Mouse (Mus musculus) liver, postnatal 0 days (tissue): Measurements from ENCODE around the gene Gm49369.

Source experiments
- CTCF ChIP-seq: sonication (generic); IDR thresholded peaks from 2 replicates; pipeline ENCODE4 v1.5.1; 2016; ENCODE audit warnings: antibody characterized with exemption, low read depth
- EP300 ChIP-seq: IDR thresholded peaks from 2 replicates; pipeline ENCODE4 v1.6.1; 2016; ENCODE audit warnings: antibody characterized with exemption, low read depth, mild to moderate bottlenecking

DNA sequence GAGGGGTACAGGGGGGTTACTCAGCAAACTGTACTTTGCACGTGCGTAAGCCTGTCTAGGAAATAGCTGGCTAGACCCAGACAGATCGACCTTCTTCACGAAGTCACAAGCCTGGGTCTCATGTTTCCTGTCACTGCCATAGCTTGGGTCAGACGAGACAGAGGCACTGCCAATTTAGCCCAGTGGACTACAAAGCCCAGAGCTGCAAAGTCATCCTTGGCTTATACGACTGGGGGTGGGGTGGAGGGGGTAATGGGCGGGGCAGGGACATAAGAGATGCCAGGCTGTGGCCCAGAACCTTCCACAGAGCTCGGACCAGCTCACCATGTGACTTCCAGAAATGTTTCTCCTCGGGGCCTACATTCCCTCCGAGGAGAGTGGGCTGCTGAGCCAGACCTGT lies 1.8 kb upstream of the Gm49369 start:
- TF ChIP-seq EP300 (no peak), CTCF (no peak)
